Mouse (Mus musculus): Measurements from ENCODE around the gene Trp53tg5. TPM values are rescaled to one million over a fixed set of nuclear protein-coding genes. Genes with fewer than 3 reads are reported as not detected.

Gene Trp53tg5
- polyA plus RNA-seq (2014; fragmentation: Illumina TruSeq; extraction: RNeasy Lipid Tissue Mini Kit (QIAGEN cat#74804); ENCODE audit: low replicate concordance), result not detected

DNA sequence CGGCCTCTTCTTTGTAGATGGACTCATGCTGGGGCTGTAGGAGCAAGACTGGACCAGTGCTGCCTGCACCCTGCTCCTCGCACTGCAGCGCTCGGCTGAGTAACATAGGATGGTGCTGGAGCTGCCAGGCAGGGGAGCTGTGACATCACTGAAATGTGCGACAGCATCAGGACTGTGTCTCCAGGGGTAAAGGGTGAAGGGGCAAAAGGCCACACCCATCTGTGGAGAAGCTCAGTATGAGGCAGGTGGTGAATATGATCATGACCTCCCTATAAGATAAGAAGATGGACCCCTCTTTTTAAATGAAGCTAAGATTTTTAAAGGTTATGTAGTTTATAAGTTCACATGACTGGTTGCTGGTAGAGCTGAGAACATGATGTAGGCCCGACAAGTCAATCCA, at the start of gene Trp53tg5:
Trp53tg5 (minus strand) TSS at position 101 of the 400 bp plus-strand sequence.

DNA sequence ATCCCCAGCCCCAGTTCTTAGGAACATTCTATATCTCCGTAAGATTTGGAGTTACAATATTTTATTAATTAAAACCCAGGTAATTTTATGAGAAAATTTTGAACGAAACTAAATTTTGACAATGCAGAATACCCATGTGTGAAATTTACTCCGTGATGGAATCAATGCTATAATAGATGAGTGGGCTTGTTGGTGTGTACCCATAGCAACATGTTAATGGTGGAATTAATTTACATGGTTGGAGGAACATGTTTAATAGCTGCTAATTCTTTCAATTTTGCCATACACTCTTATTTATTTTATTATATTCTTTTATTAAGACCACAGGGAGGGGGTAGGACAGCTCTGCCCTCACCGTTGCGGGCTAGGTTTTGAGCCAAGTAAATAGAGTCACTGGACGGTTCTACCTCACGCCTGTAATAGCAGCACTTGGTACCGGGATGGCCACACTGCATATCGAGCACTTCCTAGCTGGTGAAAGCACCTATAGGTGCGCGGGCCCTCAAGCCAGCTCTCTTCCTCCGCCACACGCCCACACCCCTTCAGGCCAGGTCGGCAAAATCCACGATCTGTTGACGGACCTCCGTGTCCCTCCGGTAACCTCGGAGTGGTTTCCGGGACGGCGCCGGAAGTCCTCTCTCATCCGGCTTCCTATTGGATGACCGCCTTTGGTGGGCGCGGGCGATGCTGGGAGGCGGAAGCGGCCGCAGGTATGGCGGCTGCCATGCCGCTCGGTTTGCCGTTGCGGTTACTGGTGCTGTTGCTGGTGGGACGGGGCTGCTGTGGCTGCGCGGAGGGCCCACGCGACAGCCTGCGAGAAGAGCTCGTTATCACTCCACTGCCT, 23.5 kb upstream of the Trp53tg5 start, which contains the start of gene Pigt:
Pigt (plus strand) TSS at position 674 of the 844 bp plus-strand sequence.

DNA sequence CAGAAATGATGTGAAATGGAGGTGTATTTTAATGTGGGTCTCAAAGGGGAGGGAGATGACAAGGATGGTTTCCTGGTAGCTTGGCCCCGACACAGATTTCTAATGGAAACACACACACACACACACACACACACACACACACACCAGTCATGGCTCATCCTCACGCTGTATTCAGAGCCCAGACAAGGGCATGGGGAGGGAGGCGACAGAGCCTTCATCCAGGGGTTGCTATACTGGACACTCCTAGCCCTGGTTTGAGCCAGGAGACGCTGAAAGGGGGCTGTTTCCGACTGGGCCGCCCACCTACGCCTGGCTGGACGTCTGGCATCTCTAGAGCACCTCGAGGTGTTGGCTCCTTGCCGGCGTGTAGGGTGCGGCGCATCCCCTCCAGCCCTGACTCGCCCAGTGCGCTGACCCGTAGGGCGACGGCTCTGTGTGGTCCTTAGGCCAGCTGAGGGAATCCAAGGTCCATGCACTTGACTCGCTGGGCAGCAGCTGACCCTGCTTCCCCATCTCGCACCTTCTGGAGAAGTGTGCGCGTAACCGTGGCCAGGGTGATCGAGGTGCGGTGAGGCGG, 12.2 kb upstream of the Trp53tg5 start, which contains the start of gene Dbndd2:
Dbndd2 (plus strand) TSS at position 426 of the 577 bp plus-strand sequence.

DNA sequence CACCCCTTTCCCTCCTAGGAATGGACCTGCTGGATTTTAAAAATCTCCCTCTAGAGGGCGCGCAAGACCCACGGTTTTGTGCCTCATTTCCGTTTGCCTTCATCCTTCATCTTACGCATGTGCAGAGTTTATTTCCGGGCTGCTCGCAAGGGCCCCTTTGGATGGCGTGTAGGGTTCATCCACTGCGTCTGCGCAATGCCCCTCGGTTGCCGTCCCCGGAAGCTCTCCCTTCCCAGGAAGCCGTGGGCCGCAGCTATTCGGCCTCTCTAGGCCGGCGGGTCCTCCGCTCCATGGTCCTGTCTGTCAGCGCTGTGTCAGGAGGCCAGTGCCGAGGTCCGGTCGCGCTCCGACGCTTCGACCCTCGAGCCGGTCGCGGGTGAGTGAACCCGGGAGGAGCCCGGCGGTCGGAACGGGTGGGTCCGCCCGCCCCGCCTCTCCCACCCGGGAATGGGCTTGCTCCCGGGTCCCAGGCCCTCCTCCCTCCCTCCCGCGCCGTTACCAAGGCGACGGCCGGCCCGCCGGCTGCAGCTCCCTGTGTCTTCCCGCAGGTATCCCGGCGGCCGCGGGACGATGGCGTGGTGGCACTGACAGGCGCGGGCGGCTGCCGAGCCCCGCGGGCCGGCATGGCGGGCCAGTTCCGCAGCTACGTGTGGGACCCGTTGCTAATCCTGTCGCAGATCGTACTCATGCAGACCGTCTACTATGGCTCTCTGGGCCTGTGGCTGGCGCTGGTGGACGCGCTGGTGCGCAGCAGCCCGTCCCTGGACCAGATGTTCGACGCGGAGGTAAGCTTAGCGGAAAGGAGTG, 12.6 kb downstream of the Trp53tg5 start, which contains the start of gene Gm20458:
Gm20458 (plus strand) TSS at position 223 of the 807 bp plus-strand sequence.

DNA sequence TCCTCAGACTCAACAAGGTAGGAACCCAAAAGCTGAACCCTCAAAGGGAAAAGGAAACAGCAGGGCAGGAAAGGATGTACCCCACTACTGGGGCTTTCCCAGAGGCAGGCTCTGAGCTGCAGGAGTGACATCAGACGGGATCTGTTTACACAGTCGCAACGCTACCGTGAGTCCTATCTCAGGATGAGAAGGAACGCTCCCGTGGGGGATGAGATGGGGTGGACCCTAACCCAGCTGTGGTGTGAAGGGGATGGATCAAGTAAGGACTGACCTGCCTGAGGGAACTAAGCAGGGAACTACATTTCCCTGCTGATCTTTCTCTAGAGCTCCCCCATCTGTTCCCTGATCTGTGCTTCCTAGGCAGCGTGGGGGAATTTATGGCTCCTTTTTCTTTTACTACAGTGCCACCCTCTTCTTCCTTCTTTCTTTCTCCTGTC, 16.6 kb downstream of the Trp53tg5 start, which contains the start of gene Sys1:
Sys1 (plus strand) TSS at position 101 of the 437 bp plus-strand sequence.

DNA sequence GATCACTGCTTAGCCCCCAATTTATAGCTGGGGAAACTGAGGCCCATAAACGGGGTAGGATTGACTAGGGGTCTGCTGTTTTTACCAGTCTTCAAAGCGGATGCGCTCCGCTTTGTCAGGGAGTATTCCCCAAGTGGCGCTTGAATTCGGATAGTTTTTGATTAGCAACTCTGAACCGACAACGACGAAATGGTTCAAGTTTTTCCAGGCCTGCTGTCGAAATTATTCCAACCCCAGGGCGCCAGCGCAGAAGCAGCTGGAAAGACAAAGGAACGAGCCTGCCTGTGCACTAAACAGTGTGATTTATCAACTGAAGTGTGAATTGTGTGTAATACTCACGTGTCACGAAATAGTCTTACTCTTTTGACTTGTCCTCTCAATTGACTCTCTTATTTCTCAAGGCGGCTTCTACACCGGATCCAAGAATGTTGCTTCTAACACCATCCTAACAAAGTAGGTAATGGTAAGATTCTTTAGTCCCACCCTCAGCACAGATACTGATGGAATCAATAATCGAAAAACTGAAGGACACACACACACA, 30.0 kb downstream of the Trp53tg5 start, which contains the start of gene Sdc4:
Sdc4 (minus strand) TSS at position 428 of the 541 bp plus-strand sequence.

Other genes with a start within 250 kb of the Trp53tg5 start
- not detected for gene Svs2, start 235.3 kb downstream of the Trp53tg5 start, polyA plus RNA-seq (2014; fragmentation: Illumina TruSeq; extraction: RNeasy Lipid Tissue Mini Kit (QIAGEN cat#74804); ENCODE audit: low replicate concordance)
- gene Svs3b, start 217.1 kb downstream of the Trp53tg5 start, polyA plus RNA-seq (2014; fragmentation: Illumina TruSeq; extraction: RNeasy Lipid Tissue Mini Kit (QIAGEN cat#74804); ENCODE audit: low replicate concordance), result not detected
- gene Svs4, start 195.3 kb downstream of the Trp53tg5 start, polyA plus RNA-seq (2014; fragmentation: Illumina TruSeq; extraction: RNeasy Lipid Tissue Mini Kit (QIAGEN cat#74804); ENCODE audit: low replicate concordance), result not detected
- not detected for gene Svs3a, start 184.5 kb downstream of the Trp53tg5 start, polyA plus RNA-seq (2014; fragmentation: Illumina TruSeq; extraction: RNeasy Lipid Tissue Mini Kit (QIAGEN cat#74804); ENCODE audit: low replicate concordance)
- not detected for gene Svs6, start 157.0 kb downstream of the Trp53tg5 start, polyA plus RNA-seq (2014; fragmentation: Illumina TruSeq; extraction: RNeasy Lipid Tissue Mini Kit (QIAGEN cat#74804); ENCODE audit: low replicate concordance)
- not detected for gene Svs5, start 141.0 kb downstream of the Trp53tg5 start, polyA plus RNA-seq (2014; fragmentation: Illumina TruSeq; extraction: RNeasy Lipid Tissue Mini Kit (QIAGEN cat#74804); ENCODE audit: low replicate concordance)
- not detected for gene Slpi, start 84.6 kb downstream of the Trp53tg5 start, polyA plus RNA-seq (2014; fragmentation: Illumina TruSeq; extraction: RNeasy Lipid Tissue Mini Kit (QIAGEN cat#74804); ENCODE audit: low replicate concordance)
- gene Rbpjl, start 70.6 kb downstream of the Trp53tg5 start, polyA plus RNA-seq (2014; fragmentation: Illumina TruSeq; extraction: RNeasy Lipid Tissue Mini Kit (QIAGEN cat#74804); ENCODE audit: low replicate concordance), result 1.6 TPM
- 0.15 TPM for gene Matn4, start 68.6 kb downstream of the Trp53tg5 start, polyA plus RNA-seq (2014; fragmentation: Illumina TruSeq; extraction: RNeasy Lipid Tissue Mini Kit (QIAGEN cat#74804); ENCODE audit: low replicate concordance)
- gene Sdc4, start 29.8 kb downstream of the Trp53tg5 start, polyA plus RNA-seq (2014; fragmentation: Illumina TruSeq; extraction: RNeasy Lipid Tissue Mini Kit (QIAGEN cat#74804); ENCODE audit: low replicate concordance), result 73.6 TPM
- 7.5 TPM for gene Sys1, start 16.8 kb downstream of the Trp53tg5 start, polyA plus RNA-seq (2014; fragmentation: Illumina TruSeq; extraction: RNeasy Lipid Tissue Mini Kit (QIAGEN cat#74804); ENCODE audit: low replicate concordance)
- gene Gm20458, start 12.8 kb downstream of the Trp53tg5 start, polyA plus RNA-seq (2014; fragmentation: Illumina TruSeq; extraction: RNeasy Lipid Tissue Mini Kit (QIAGEN cat#74804); ENCODE audit: low replicate concordance), result not detected
- 2.4 TPM for gene Dbndd2, start 12.4 kb upstream of the Trp53tg5 start, polyA plus RNA-seq (2014; fragmentation: Illumina TruSeq; extraction: RNeasy Lipid Tissue Mini Kit (QIAGEN cat#74804); ENCODE audit: low replicate concordance)
- 4.8 TPM for gene Pigt, start 23.8 kb upstream of the Trp53tg5 start, polyA plus RNA-seq (2014; fragmentation: Illumina TruSeq; extraction: RNeasy Lipid Tissue Mini Kit (QIAGEN cat#74804); ENCODE audit: low replicate concordance)
- not detected for gene Wfdc2, start 88.7 kb upstream of the Trp53tg5 start, polyA plus RNA-seq (2014; fragmentation: Illumina TruSeq; extraction: RNeasy Lipid Tissue Mini Kit (QIAGEN cat#74804); ENCODE audit: low replicate concordance)
- not detected for gene Spint3, start 99.7 kb upstream of the Trp53tg5 start, polyA plus RNA-seq (2014; fragmentation: Illumina TruSeq; extraction: RNeasy Lipid Tissue Mini Kit (QIAGEN cat#74804); ENCODE audit: low replicate concordance)
- gene Wfdc6a, start 111.7 kb upstream of the Trp53tg5 start, polyA plus RNA-seq (2014; fragmentation: Illumina TruSeq; extraction: RNeasy Lipid Tissue Mini Kit (QIAGEN cat#74804); ENCODE audit: low replicate concordance), result not detected
- gene Eppin, start 119.9 kb upstream of the Trp53tg5 start, polyA plus RNA-seq (2014; fragmentation: Illumina TruSeq; extraction: RNeasy Lipid Tissue Mini Kit (QIAGEN cat#74804); ENCODE audit: low replicate concordance), result not detected
- not detected for gene Wfdc6b, start 139.8 kb upstream of the Trp53tg5 start, polyA plus RNA-seq (2014; fragmentation: Illumina TruSeq; extraction: RNeasy Lipid Tissue Mini Kit (QIAGEN cat#74804); ENCODE audit: low replicate concordance)
- not detected for gene Wfdc8, start 139.9 kb upstream of the Trp53tg5 start, polyA plus RNA-seq (2014; fragmentation: Illumina TruSeq; extraction: RNeasy Lipid Tissue Mini Kit (QIAGEN cat#74804); ENCODE audit: low replicate concordance)
- 1.9 TPM for gene Wfdc16, start 165.1 kb upstream of the Trp53tg5 start, polyA plus RNA-seq (2014; fragmentation: Illumina TruSeq; extraction: RNeasy Lipid Tissue Mini Kit (QIAGEN cat#74804); ENCODE audit: low replicate concordance)
- not detected for gene Wfdc10, start 182.3 kb upstream of the Trp53tg5 start, polyA plus RNA-seq (2014; fragmentation: Illumina TruSeq; extraction: RNeasy Lipid Tissue Mini Kit (QIAGEN cat#74804); ENCODE audit: low replicate concordance)
- not detected for gene Wfdc9, start 182.9 kb upstream of the Trp53tg5 start, polyA plus RNA-seq (2014; fragmentation: Illumina TruSeq; extraction: RNeasy Lipid Tissue Mini Kit (QIAGEN cat#74804); ENCODE audit: low replicate concordance)
- gene Wfdc11, start 200.4 kb upstream of the Trp53tg5 start, polyA plus RNA-seq (2014; fragmentation: Illumina TruSeq; extraction: RNeasy Lipid Tissue Mini Kit (QIAGEN cat#74804); ENCODE audit: low replicate concordance), result not detected
- gene Wfdc13, start 211.4 kb upstream of the Trp53tg5 start, polyA plus RNA-seq (2014; fragmentation: Illumina TruSeq; extraction: RNeasy Lipid Tissue Mini Kit (QIAGEN cat#74804); ENCODE audit: low replicate concordance), result not detected
- gene Spint4, start 224.8 kb upstream of the Trp53tg5 start, polyA plus RNA-seq (2014; fragmentation: Illumina TruSeq; extraction: RNeasy Lipid Tissue Mini Kit (QIAGEN cat#74804); ENCODE audit: low replicate concordance), result not detected
- not detected for gene Spint5, start 241.6 kb upstream of the Trp53tg5 start, polyA plus RNA-seq (2014; fragmentation: Illumina TruSeq; extraction: RNeasy Lipid Tissue Mini Kit (QIAGEN cat#74804); ENCODE audit: low replicate concordance)